Mouse (Mus musculus) layer of hippocampus, adult 9-10 months (tissue): ENCODE data around the gene Gm10153.
"Not testable (repeated sequence)": the region's sequence is repeated elsewhere in the genome, so short reads cannot be mapped to it uniquely, and the experiment has no call there.

Source experiments
- DNase-seq: peaks from one replicate; pipeline ENCODE4 v3.0.0; 2022; ENCODE audit warnings: low spot score

The Gm10153 gene

DNA sequence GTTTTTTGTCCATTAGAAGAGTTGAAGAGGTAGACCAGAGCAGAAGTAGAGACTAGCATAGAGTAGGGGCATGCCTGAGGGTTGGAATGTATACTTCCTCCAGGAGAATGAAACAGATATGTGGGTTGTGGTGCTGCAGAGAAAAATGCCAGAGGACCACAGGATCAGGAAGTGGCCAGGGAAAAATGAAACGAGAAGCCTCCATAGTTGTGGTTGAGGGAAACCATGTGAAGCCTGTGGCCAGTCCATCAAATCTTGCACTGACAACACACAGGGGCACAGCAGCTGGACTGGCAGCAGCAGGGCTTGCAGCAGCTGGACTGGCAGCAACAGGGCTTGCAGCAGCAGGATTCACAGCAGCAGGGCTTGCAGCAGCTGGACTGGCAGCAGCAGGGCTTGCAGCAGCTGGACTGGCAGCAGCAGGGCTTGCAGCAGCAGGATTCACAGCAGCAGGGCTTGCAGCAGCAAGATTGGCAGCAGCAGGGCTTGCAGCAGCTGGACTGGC lies 46.6 kb downstream of the Gm10153 start:
- DNase-seq, result not testable (repeated sequence)

DNA sequence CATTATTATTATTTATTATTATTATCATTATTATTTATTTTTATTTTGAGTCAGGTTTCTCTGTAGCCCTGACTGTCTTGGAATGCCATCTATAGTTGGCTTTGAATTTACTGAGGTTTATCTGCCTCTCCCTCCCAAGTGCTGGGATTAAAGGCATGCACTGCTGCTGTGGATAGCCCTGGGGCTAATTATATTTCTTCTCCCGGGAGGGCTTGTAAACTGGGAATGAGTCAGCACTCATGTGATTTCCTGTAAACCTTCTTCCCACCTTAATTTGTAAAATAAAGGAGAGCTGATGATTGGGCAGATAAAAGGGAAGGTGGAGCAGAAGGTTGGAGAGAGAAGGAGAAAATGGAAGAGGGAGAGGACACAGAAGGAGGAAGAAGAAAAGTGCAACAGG lies 49.5 kb downstream of the Gm10153 start:
- DNase-seq, result no peak
